Mouse (Mus musculus): ENCODE results near the gene Hist1h4f.
"Not testable (repeated sequence)": the region's sequence is repeated elsewhere in the genome, so short reads cannot be mapped to it uniquely, and the experiment has no call there.

Hist1h4f gene

DNA sequence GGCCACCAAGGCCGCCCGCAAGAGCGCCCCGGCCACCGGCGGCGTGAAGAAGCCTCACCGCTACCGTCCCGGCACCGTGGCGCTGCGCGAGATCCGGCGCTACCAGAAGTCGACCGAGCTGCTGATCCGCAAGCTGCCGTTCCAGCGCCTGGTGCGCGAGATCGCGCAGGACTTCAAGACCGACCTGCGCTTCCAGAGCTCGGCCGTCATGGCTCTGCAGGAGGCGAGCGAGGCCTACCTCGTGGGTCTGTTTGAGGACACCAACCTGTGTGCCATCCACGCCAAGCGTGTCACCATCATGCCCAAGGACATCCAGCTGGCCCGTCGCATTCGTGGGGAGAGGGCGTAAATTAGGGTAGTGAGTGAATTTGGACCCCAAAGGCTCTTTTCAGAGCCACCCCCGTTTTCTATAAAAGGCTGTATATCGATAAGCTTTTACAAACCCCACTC is 24.4 kb upstream of the Hist1h4f start:
- DNase-seq = not testable (repeated sequence)

DNA sequence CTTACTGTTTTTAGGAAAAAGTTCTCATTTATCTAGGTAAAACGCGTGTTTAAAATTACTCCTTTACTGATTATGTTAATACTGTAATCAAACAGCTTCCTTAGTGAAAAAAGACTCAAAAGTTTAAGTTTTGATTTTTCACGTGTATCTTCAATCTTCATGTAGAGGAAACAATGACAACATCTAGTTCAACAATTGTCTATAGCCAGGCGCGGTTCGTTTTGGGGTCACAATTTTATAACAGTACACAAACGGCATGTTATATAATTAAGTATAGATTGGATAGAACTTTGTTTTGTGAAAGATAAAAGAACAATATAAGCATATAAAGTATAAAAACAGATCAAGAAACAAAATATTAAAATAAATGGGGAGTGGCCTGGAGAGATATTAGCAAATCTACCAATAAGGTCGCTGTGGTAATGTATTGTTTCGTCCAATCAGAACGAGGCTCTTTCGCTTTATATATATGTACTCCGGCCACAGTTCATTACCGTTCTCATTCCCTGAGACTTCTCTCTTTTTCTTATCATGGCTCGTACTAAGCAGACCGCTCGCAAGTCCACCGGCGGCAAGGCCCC is 23.9 kb upstream of the Hist1h4f start, which contains the start of gene Hist1h3d:
Hist1h3d (plus strand) TSS at position 493 of the 581 bp plus-strand sequence.
- DNase-seq = peak; percentile 32

DNA sequence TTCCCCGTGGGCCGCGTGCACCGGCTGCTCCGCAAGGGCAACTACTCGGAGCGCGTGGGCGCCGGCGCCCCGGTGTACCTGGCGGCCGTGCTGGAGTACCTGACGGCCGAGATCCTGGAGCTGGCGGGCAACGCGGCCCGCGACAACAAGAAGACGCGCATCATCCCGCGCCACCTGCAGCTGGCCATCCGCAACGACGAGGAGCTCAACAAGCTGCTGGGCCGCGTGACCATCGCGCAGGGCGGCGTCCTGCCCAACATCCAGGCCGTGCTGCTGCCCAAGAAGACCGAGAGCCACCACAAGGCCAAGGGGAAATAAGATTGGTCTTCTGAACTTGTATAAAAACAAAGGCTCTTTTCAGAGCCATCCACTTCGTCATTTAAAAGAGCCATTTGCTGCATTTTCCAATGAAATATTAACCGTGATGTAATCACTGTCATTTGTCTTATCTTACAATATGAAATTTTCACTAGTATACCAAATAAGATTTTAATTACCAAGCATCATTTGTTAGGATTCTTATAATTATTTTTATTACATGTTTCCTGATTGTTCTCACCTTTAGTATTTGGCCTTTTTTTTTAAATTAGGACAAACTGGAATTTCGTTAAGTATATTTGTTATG is 23.2 kb upstream of the Hist1h4f start:
- DNase-seq = not testable (repeated sequence)

DNA sequence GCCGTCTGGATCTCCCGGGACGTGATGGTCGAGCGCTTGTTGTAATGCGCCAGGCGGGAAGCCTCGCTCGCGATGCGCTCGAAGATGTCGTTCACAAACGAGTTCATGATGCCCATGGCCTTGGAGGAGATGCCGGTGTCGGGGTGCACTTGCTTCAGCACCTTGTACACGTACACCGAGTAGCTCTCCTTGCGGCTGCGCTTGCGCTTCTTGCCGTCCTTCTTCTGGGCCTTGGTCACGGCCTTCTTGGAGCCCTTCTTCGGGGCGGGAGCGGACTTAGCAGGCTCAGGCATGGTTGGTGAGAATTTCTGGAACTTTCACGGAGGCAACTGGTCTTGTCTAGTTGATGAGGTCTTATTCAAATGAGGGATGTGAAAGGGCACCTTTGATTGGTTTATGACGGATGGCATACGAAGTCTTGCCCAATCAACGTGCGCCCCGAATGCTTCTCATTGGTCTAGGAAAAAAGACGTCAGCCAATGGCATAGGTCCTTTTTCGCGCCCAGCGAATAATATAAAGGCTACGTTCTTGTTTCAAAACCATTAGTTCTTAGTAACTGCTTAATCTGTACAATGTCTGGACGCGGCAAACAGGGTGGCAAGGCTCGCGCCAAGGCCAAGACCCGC is 22.6 kb upstream of the Hist1h4f start, which contains the start of the genes Hist1h2bf and Hist1h2ad:
Hist1h2bf (minus strand) TSS at position 299 of the 627 bp plus-strand sequence.
Hist1h2ad (plus strand) TSS at position 484 of the 627 bp plus-strand sequence.
- peak; percentile 79 for DNase-seq

DNA sequence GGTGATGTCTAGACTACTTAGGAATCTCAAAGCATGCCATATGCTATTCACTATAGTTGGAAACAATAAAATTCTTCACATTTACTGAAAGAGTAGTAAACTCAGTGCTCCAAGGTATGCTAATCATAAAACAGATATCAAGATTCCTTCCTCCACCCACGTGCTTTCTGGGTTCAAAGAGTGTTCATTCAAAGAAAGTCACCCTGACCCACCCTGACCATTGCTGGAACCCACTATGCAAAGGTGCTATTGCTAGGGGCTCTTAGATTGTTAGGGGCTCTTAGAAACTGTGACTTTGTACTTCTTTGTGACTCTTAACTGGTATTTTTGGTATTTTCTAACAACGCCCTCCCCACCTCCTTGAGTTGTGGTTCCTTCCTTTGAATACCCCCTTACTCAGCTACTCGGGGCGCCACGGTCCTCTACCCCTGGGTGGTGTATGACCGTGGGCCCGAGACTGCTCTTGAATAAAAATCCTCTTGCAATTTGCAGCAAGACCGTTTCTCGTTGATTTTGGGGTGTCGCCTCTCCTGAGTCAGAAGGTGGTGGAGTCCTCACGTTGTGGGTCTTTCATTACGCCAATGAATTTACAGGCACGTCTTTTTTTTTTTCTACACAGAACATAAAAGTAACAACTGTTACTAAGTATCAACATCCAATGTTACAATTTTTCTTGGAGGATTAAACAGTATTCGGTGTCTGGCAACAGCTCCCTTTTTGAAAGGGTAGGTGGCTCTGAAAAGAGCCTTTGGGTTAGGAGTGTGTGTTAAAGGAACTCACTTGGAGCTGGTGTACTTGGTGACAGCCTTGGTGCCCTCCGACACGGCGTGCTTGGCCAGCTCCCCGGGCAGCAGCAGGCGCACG is 21.8 kb upstream of the Hist1h4f start:
- not testable (repeated sequence) for DNase-seq

DNA sequence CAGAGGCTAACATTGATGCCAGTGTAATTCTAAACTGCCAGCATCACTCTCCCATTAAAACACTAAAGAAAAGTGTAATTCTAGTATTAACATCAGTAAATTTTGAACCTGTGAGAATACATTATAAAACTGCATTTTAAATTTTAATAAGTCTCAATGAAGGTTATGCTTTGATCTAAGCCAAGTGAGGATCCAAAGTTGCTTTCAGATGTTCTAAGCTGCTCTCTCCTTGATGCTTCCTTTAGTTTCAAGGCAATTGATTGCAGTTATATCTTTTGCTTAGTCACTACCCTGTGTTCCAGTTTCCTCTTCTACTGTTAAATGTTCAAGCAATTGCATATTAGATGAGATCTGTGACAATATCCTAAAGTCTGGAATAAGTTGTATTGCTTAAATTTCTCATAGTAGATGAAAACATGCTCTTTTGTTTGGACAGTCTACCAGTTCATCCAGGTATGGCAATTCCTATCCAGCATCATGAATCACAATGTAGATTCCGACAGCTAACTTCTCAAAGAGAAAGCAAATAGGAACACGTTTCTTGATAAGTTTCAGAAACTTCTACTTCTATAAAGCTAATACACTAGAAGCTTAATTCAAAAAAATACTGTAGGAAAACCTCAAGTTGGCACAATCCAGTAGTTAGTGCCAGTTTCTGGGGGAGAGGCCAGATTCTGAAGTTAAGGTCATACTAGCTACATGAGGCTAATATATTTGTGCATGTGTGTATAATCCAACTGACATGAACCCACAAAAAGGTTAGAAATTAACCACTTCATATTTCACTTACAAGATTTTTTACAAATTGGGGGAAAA is 21.0 kb upstream of the Hist1h4f start:
- no peak for DNase-seq

DNA sequence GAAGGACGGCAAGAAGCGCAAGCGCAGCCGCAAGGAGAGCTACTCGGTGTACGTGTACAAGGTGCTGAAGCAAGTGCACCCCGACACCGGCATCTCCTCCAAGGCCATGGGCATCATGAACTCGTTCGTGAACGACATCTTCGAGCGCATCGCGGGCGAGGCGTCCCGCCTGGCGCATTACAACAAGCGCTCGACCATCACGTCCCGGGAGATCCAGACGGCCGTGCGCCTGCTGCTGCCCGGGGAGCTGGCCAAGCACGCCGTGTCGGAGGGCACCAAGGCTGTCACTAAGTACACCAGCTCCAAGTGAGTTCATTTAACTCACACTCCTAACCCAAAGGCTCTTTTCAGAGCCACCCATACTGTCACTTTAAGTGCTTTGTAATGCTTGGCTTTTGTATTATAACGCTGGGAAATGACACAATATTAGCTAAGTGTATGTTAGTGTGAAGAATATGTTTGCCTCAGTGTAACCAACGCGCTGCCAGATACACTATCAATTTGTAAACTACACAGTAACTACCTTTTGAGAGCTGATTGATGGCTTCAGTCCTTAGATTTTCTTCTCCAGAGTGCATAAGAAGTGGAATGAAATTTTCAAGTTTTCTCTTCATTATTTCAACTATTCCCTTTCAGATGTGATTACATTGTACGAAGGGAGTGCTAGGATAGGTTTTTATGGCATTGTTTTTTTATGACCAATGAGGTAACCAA is 20.2 kb upstream of the Hist1h4f start:
- DNase-seq = not testable (repeated sequence)

DNA sequence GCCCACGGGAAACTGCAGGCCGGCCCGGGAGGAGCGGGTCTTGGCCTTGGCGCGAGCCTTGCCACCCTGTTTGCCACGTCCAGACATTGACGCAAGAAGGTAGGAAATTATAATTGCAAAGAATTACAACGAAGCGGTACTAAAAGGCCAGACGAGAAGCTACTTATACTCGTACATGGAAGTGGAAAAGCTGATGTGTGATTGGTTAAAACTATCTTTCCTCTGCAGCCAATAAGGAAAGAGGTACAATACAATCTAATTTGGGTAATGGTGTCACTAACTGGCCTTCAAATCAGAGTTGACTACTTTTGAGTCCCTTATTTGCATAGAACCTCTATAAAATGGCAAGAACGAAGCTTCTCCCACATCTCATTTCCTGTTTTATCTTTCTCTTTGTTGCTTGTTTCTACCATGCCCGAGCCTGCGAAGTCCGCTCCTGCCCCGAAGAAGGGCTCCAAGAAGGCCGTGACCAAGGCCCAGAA is 19.6 kb upstream of the Hist1h4f start, which contains the start of the genes Hist1h2ae and Hist1h2bg:
Hist1h2ae (minus strand) TSS at position 199 of the 482 bp plus-strand sequence.
Hist1h2bg (plus strand) TSS at position 375 of the 482 bp plus-strand sequence.
- peak; percentile 74 for DNase-seq

DNA sequence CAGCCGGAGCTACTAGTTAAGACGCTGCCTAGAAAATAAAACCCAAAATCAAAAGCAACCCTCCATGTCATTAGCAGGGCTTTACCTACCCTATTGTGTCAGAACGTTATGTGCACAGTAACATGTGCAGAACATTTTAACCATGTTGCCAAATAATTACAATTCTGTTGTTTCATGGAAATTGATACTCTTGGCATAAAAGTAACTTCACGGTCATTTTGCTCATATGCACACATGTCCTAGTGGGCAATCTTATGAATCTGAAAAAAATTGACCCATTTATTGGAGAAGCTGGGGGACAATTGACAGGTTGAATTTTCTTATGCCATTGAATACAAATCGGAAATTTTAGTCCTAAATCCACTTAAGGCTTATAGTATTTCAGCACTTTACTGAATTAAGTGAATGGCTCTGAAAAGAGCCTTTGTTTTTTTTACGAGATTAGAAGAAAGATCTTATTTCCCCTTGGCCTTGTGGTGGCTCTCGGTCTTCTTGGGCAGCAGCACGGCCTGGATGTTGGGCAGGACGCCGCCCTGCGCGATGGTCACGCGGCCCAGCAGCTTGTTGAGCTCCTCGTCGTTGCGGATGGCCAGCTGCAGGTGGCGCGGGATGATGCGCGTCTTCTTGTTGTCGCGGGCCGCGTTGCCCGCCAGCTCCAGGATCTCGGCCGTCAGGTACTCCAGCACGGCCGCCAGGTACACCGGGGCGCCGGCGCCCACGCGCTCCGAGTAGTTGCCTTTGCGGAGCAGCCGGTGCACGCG is 19.0 kb upstream of the Hist1h4f start:
- not testable (repeated sequence) for DNase-seq

DNA sequence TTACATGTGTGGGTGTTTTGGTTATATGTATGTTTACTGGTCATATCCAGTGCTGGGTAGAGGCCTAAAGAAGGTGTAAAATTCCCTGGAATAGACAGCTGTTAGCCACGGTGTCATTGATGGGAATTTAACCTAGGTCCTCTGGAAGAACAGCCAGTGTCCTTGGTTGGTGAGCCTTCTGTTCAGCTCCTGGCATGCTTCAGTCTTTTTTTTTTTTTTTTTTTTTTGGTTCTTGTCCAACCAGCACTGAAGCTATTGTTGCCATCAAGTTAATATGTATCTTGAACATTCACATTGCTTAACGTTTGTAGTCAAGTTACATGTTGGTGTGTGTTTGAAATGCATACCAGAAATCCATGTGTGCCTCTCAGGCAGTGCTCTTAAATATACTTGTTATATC is 13.0 kb upstream of the Hist1h4f start:
- no peak for DNase-seq

DNA sequence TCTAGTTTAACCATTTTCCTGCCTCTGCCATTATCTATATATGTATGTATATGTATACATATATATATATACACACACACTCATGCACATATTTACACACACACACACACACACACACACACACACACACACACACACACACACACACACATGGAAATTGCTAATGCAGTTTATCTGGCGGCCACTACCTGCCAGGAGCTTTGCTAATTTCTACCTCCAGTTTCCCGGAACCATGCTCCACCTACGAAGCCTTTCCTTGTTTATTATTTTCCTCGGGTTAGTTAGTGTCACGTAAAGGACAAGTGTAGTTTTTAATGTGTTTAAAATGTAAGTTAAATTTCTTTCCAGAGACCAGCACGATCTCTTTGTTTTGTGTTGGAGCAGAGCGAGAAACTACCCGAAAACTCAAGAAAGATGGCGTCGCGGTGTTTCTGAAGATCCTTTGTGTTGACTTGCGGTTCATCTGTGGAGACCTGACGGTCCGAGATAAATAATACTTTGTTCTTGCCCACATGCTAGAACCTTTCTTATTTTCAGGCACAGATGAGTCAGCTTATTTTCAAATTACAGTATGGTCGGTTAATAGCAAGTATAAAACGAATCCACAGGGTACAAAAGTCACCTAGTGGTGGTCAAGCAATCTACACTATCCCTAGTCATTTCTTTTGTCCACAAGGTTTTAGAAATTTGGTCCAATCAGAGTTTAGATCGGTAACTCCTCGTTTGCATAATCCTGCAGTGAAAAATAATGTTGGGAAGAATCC is 11.4 kb upstream of the Hist1h4f start:
- DNase-seq = no peak

DNA sequence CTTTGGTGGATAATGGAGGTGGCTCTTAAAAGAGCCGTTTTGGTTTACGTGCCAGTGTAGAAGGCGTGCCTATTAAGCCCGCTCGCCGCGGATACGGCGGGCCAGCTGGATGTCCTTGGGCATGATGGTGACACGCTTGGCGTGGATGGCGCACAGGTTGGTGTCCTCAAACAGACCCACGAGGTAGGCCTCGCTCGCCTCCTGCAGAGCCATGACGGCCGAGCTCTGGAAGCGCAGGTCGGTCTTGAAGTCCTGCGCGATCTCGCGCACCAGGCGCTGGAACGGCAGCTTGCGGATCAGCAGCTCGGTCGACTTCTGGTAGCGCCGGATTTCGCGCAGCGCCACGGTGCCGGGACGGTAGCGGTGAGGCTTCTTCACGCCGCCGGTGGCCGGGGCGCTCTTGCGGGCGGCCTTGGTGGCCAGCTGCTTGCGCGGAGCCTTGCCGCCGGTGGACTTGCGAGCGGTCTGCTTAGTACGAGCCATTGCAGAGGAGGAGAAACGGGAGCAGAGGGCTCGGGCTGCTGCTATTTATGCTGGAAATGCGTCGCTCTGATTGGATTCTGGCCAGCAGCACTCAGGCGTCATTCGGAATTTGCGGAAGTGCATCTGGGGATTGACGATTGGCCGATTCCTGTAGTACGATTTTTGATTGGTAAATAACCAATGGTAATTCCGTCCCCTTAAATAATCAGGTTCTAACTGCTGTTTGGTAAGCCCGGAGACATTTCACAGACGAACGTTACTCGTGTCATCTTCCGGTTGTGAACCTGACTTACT is 10.6 kb upstream of the Hist1h4f start, which contains the start of gene Hist1h3e:
Hist1h3e (minus strand) TSS at position 487 of the 777 bp plus-strand sequence.
- DNase-seq = peak; percentile 92

DNA sequence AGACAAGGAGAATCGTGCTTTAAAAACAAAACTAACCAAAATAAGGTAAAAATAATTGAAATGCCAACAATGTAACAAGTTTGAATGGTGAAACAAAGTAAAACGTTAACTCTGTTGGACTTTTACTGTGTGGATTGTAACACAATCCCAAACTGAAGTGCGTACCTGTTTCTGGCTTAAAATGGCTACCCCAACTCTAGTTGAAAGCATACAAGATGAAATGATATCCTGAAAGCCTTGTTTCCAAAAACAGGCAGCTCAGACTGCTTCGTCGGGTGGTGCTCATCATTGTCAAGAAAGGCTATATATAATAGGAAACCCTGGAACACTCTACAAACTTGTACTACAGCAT is 10.1 kb upstream of the Hist1h4f start:
- not testable (repeated sequence) for DNase-seq

DNA sequence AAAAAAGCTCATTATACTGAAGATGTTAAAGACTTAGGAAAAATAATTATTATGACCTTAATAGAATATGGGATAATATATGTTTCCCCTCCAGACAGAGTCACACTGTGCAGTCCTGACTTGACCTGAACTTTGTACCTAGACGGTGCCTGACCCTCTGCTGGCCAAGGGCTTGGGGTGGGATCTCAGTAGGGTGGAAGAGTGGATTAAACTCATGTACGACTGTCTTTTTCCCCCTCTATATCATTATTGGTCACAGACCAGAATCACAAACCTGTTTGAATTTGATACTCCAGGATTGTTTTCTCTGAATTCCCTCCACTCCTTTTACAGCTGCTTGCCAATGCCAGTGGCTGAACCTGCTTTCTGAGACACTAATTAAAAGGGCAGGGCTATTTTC is 9.3 kb upstream of the Hist1h4f start:
- not testable (repeated sequence) for DNase-seq

DNA sequence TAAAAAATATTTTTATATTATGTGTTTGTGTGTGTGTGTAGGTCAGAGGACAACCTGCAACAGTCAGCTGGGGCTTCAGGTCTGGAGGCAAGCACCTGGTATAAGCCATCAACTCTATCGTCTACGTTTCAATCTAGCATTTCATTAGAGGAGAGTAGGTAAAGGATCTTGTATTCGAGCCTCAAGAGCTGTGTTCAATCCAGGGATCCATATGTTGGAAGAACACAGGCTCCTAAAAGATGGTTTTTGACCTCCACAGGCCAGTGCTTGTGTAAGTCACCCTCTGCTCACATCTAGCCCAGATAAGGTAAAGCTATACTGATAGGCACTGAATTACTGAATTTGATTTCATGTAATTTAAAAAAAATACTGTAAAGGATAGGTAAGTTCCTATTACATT is 5.5 kb upstream of the Hist1h4f start:
- DNase-seq = no peak

DNA sequence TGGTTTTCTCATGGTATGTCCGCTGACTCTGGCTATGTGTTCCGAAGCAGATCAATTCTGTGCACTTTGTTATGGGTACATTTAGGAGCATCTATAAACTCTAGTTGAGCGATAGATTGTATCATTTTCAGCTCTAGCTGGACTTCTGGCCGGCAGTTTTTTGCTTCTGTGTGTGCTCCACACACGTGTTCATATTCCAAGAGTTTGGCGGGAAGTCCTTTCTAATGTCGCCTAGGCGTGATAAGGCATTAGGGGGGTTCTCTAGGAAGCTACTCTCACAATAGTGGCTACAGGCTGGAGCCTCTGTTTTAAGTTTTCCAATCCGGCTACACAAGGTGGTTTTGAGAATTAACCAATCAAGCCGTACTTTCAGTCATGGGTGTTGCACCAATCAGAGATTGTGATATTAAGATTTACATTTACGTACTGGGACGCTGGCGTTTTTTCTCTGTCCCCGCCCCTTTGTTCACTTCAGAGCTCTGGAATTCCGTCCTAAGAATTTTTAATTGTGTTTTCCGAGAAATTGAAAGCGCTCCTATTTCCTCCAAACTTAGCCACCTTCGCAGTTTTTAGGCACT is 4.5 kb upstream of the Hist1h4f start:
- DNase-seq = peak; percentile 79

DNA sequence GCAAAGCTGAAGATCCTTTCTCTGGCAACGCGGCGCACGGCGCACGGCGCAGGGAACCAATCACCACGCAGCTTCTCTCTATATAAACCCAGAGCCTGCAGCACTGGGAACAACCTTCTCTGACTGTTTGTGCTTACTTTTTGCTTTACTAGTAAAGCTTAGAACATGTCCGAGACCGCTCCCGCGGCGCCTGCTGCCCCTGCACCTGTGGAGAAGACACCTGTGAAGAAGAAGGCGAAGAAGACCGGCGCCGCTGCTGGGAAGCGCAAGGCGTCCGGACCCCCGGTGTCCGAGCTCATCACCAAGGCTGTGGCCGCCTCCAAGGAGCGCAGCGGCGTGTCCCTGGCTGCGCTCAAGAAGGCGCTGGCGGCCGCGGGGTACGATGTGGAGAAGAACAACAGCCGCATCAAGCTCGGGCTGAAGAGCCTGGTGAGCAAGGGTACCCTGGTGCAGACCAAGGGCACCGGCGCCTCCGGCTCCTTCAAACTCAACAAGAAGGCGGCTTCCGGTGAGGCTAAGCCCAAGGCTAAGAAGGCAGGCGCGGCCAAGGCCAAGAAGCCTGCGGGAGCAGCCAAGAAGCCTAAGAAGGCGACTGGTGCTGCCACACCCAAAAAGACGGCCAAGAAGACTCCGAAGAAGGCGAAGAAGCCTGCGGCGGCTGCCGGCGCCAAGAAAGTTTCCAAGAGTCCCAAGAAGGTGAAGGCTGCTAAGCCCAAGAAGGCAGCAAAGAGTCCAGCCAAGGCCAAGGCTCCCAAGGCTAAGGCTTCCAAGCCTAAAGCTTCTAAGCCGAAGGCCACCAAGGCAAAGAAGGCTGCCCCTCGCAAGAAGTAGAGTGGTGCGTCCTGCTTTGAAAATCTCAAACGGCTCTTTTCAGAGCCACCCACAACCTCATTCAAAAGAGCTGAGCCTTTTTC is 3.7 kb upstream of the Hist1h4f start:
- no peak for DNase-seq
